Mouse (Mus musculus): Measurements from ENCODE around the gene Ncoa1. TPM values are rescaled to one million over a fixed set of nuclear protein-coding genes. Genes with fewer than 3 reads are reported as not detected.

Ncoa1 gene
- polyA plus RNA-seq, 1 experiment from 2014 or later: 9.5 TPM

DNA sequence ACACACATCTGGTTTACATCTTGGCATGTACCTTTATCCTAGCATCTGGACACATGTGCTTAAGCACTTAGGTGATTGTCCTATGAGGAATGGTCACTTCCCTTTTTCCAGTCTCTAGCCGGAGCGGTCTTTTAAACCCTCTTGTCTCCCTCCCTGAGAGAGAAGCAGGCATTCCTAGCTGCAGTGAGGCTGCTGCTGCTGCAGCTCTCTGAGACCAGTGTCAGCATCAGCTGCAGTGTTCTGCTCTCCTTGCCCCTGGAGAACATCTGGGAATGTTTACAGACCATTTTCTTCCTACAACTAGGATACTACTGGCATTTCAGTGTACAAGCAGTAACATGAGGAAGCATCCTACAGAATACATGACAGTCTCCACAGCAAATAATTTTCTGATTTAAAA lies 133.8 kb downstream of the Ncoa1 start:
- Histone ChIP-seq H3K9ac (ENCODE audit: low read length) (no peak overlapping the region), H3K9me3 (ENCODE audit: control insufficient read depth, low read length) (no peaks in the 10 kb centered on the region), H3K36me3 (ENCODE audit: control insufficient read depth, insufficient read depth, low read length) (no peaks in the 10 kb centered on the region), H3K27me3 (replicated peaks; ENCODE audit: control insufficient read depth, insufficient read depth, low read length) (no peaks in the 10 kb centered on the region), H3K4me3 (ENCODE audit: low read depth, low read length) (no peak overlapping the region), H3K4me1 (replicated peaks; ENCODE audit: control insufficient read depth, insufficient read depth, low read length) (peaks cover 10% of the 10 kb centered on the region; the same call in 1 of the 2 replicates), H3K27ac (ENCODE audit: low read depth) (no peak overlapping the region), H3K4me2 (ENCODE audit: low read length) (no peak overlapping the region)
- ATAC-seq (replicated peaks; ENCODE audit: low FRiP score, low TSS enrichment, low read depth): no peak
- WGBS: 33% methylated on average over 2 of the region's 2 CpGs
- no peak for DNase-seq (ENCODE audit: low spot score)

DNA sequence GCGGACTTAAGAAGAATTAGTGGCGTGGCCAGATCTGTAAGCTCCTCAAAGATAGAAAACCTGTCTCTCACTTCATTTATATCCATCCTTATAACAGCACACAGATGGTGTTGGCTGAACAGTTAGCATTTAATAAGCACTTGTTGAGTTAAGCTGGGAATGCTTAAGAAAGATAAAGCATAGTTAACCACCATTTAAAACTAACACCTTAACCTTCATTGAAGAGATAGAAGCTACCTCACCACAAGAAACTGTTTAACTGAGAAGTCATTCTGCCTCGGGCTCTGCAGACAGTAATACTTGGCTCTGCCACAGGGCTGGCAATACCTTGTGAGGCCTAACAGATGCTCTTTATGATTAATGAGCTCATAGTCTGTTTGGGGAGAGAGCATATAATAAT lies 134.9 kb downstream of the Ncoa1 start:
- WGBS: 62% methylated on average over 3 of the region's 3 CpGs
- H3K27me3 ChIP-seq (replicated peaks; ENCODE audit: control insufficient read depth, insufficient read depth, low read length): no peaks in the 10 kb centered on the region
- H3K9ac ChIP-seq (ENCODE audit: low read length): no peak overlapping the region
- DNase-seq (ENCODE audit: low spot score) (no peak), ATAC-seq (replicated peaks; ENCODE audit: low FRiP score, low TSS enrichment, low read depth) (no peak)
- no peak overlapping the region for H3K27ac ChIP-seq (ENCODE audit: low read depth)
- peaks cover 10% of the 10 kb centered on the region; the same call in 1 of the 2 replicates for H3K4me1 ChIP-seq (replicated peaks; ENCODE audit: control insufficient read depth, insufficient read depth, low read length)
- H3K4me2 ChIP-seq (ENCODE audit: low read length): no peak overlapping the region
- no peaks in the 10 kb centered on the region for H3K9me3 ChIP-seq (ENCODE audit: control insufficient read depth, low read length)
- no peaks in the 10 kb centered on the region for H3K36me3 ChIP-seq (ENCODE audit: control insufficient read depth, insufficient read depth, low read length)
- H3K4me3 ChIP-seq (ENCODE audit: low read depth, low read length): no peak overlapping the region

DNA sequence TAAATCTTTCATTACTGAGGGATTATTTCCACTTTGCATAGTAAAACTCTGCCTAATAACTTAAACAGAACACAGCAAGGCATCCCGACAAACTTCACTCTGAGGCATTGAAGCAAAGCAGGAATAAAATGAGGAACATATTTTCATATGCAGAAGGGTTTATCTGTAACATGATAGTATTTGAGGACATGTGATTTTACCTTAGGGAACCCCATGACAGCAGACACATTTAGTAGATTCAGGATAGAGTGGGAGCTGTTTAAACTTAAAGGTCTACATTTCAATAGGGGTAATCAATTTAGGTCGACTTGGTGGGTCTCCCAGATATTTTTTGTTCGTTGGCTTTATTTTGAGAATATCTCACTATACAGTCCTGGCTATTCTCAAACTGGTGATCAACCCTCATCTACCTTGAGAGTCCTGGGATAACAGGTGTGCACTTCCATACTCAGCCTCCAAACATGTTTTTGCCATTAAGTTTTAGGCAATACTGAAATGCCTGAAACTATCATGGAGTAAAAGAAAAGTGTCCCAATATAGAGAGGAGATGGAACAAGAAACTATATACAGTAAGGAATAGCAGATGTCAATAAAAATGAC lies 136.6 kb downstream of the Ncoa1 start:
- WGBS: 49% methylated on average over 3 of the region's 3 CpGs
- Histone ChIP-seq H3K27ac (ENCODE audit: low read depth) (no peak overlapping the region), H3K36me3 (ENCODE audit: control insufficient read depth, insufficient read depth, low read length) (no peaks in the 10 kb centered on the region), H3K9me3 (ENCODE audit: control insufficient read depth, low read length) (no peaks in the 10 kb centered on the region), H3K4me3 (ENCODE audit: low read depth, low read length) (no peak overlapping the region), H3K4me2 (ENCODE audit: low read length) (no peak overlapping the region), H3K27me3 (replicated peaks; ENCODE audit: control insufficient read depth, insufficient read depth, low read length) (no peaks in the 10 kb centered on the region), H3K9ac (ENCODE audit: low read length) (no peak overlapping the region), H3K4me1 (replicated peaks; ENCODE audit: control insufficient read depth, insufficient read depth, low read length) (peaks cover 10% of the 10 kb centered on the region; the same call in 1 of the 2 replicates)
- no peak for ATAC-seq (replicated peaks; ENCODE audit: low FRiP score, low TSS enrichment, low read depth)
- DNase-seq (ENCODE audit: low spot score): no peak

DNA sequence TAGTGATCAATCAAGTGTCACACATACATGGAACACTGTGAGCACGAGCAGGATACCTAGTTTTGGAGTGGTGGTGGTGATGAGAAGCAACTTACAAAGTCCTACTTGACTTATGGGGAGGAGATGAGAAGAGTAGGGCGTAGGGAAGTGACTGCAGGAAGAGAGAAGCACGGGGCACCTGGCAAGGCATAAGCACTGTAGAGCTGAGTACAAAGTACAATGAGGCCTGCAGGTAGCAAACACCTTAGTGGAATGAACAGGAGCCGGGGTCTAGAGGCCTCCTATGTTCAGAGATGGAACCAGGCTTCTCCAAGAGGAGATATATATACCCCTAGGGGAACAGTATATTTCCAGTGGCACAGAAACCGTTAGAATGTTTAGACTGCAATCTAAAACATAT lies 153.4 kb downstream of the Ncoa1 start:
- no peak for ATAC-seq (replicated peaks; ENCODE audit: low FRiP score, low TSS enrichment, low read depth)
- no peaks in the 10 kb centered on the region for H3K27me3 ChIP-seq (replicated peaks; ENCODE audit: control insufficient read depth, insufficient read depth, low read length)

DNA sequence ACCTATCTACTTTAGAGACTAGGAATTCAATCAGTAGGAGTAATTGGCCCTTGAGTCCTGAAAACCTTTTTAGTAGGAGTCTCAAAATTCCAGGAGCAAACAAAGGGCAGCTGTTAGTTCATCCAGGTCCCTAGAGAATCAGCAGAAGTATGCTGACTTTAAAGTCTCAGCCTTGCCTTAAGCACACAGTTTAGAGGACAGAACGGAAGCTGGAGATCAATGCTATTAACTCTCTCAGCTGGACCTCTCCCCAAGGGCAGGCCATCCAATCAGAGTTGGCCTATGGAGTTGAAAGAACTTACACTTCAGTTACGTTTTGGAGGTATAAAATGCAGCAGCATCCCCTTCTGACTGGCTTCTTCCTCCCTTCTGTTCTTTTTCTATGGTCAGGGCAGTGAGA lies 154.8 kb downstream of the Ncoa1 start:
- no peaks in the 10 kb centered on the region for H3K27me3 ChIP-seq (replicated peaks; ENCODE audit: control insufficient read depth, insufficient read depth, low read length)
- DNase-seq (ENCODE audit: low spot score) (no peak), ATAC-seq (replicated peaks; ENCODE audit: low FRiP score, low TSS enrichment, low read depth) (no peak)
- no peaks in the 10 kb centered on the region for H3K9me3 ChIP-seq (ENCODE audit: control insufficient read depth, low read length)
- 41% methylated on average over 2 of the region's 2 CpGs for WGBS
- no peak overlapping the region for H3K4me3 ChIP-seq (ENCODE audit: low read depth, low read length)
- H3K4me1 ChIP-seq (replicated peaks; ENCODE audit: control insufficient read depth, insufficient read depth, low read length): no peaks in the 10 kb centered on the region
- no peak overlapping the region for H3K27ac ChIP-seq (ENCODE audit: low read depth)
- no peak overlapping the region for H3K4me2 ChIP-seq (ENCODE audit: low read length)
- H3K36me3 ChIP-seq (ENCODE audit: control insufficient read depth, insufficient read depth, low read length): peaks cover 5% of the 10 kb centered on the region; the same call in 1 of the 2 replicates
- no peak overlapping the region for H3K9ac ChIP-seq (ENCODE audit: low read length)

More for the DNA sequence above, 153.4 kb downstream of the Ncoa1 start:
- no peak overlapping the region for H3K4me2 ChIP-seq (ENCODE audit: low read length)
- no peaks in the 10 kb centered on the region for H3K9me3 ChIP-seq (ENCODE audit: control insufficient read depth, low read length)
- no peak overlapping the region for H3K4me3 ChIP-seq (ENCODE audit: low read depth, low read length)
- H3K9ac ChIP-seq (ENCODE audit: low read length): no peak overlapping the region
- 77% methylated on average over 5 of the region's 5 CpGs for WGBS
- peaks cover 5% of the 10 kb centered on the region; the same call in 1 of the 2 replicates for H3K36me3 ChIP-seq (ENCODE audit: control insufficient read depth, insufficient read depth, low read length)
- H3K4me1 ChIP-seq (replicated peaks; ENCODE audit: control insufficient read depth, insufficient read depth, low read length): no peaks in the 10 kb centered on the region
- H3K27ac ChIP-seq (ENCODE audit: low read depth): no peak overlapping the region
- no peak for DNase-seq (ENCODE audit: low spot score)

DNA sequence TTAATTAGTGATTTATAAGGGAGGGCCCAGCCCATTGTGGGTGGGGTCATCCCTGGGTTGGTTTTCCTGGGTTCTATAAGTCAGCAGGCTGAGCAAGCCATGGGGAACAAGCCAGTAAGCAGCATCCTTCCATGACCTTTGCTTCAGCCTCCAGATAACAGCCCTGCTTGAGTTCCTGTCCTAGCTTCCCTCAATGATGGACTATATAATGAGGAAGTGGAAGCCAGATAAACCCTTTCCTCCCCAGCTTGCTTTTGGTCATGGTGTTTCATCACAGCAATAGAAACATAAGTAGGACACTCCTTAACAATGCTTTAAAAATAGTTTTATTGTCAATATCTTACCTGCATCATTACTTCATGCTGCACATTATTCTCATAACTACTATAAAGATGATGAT lies 163.2 kb downstream of the Ncoa1 start:
- Histone ChIP-seq H3K27me3 (replicated peaks; ENCODE audit: control insufficient read depth, insufficient read depth, low read length) (no peaks in the 10 kb centered on the region), H3K4me3 (ENCODE audit: low read depth, low read length) (no peak overlapping the region), H3K27ac (ENCODE audit: low read depth) (no peak overlapping the region), H3K36me3 (ENCODE audit: control insufficient read depth, insufficient read depth, low read length) (no peaks in the 10 kb centered on the region; the same call in 1 of the 2 replicates), H3K9me3 (ENCODE audit: control insufficient read depth, low read length) (no peaks in the 10 kb centered on the region), H3K4me2 (ENCODE audit: low read length) (no peak overlapping the region), H3K4me1 (replicated peaks; ENCODE audit: control insufficient read depth, insufficient read depth, low read length) (no peaks in the 10 kb centered on the region), H3K9ac (ENCODE audit: low read length) (no peak overlapping the region)
- DNase-seq (ENCODE audit: low spot score) (no peak), ATAC-seq (replicated peaks; ENCODE audit: low FRiP score, low TSS enrichment, low read depth) (no peak)

DNA sequence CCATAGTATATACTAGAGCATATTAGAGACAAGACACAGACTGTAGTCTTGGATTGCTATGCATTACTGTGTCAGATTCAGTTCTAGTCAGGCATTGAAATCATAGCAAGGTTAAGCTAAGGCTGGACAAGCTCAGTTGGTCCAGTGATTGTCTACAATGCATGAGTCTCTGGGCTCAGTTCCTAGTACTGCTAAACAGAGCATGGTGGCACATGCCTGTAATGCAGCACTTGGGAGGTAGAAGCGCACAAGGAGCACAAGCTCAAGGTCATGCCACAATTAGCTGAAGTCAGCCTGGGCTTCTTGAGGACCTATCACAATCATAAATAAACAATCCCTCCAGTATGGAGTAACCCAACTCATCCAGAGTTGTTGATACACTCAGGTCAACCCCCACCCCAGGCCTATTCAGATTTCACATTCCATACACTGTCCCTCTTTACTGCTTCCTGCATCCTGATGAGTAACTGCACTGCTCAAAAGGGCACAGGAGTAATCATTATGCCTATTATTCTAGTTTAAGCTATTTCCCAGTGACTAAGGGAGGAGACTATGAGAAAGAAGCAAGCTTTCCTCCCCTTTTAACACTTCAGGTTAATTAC lies 170.2 kb downstream of the Ncoa1 start:
- Histone ChIP-seq H3K27ac (ENCODE audit: low read depth) (no peak overlapping the region), H3K27me3 (replicated peaks; ENCODE audit: control insufficient read depth, insufficient read depth, low read length) (no peaks in the 10 kb centered on the region), H3K4me3 (ENCODE audit: low read depth, low read length) (no peak overlapping the region), H3K9me3 (ENCODE audit: control insufficient read depth, low read length) (no peaks in the 10 kb centered on the region), H3K4me2 (ENCODE audit: low read length) (no peak overlapping the region), H3K4me1 (replicated peaks; ENCODE audit: control insufficient read depth, insufficient read depth, low read length) (no peaks in the 10 kb centered on the region), H3K9ac (ENCODE audit: low read length) (no peak overlapping the region), H3K36me3 (ENCODE audit: control insufficient read depth, insufficient read depth, low read length) (peaks cover 5% of the 10 kb centered on the region)
- DNase-seq (ENCODE audit: low spot score): no peak
- ATAC-seq (replicated peaks; ENCODE audit: low FRiP score, low TSS enrichment, low read depth): no peak
- WGBS: 49% methylated on average over 1 of the region's 1 CpGs

DNA sequence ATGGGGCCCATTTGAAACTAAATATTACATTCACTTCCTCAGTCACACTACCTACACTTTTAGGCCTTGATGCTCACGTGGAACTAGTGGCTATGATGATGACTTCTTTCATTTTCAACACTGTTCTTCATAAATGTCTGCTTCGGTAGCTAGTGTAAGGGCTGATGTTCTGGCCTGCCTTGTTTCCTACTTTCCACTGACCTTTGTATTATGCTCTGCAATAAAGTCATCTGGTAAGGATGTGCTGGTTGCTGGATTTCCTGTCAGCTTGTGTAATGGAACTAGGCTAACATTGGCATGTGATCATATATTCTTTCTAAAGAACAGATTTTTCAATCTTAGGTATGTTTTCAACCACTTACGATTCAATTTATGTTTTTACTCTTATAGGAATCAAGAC lies 177.7 kb downstream of the Ncoa1 start:
- 85% methylated on average over 3 of the region's 3 CpGs for WGBS
- Histone ChIP-seq H3K4me1 (replicated peaks; ENCODE audit: control insufficient read depth, insufficient read depth, low read length) (no peaks in the 10 kb centered on the region), H3K27ac (ENCODE audit: low read depth) (no peak overlapping the region), H3K9me3 (ENCODE audit: control insufficient read depth, low read length) (no peaks in the 10 kb centered on the region), H3K36me3 (ENCODE audit: control insufficient read depth, insufficient read depth, low read length) (peaks cover 14% of the 10 kb centered on the region), H3K9ac (ENCODE audit: low read length) (no peak overlapping the region), H3K27me3 (replicated peaks; ENCODE audit: control insufficient read depth, insufficient read depth, low read length) (no peaks in the 10 kb centered on the region), H3K4me2 (ENCODE audit: low read length) (no peak overlapping the region), H3K4me3 (ENCODE audit: low read depth, low read length) (no peak overlapping the region)
- DNase-seq (ENCODE audit: low spot score): no peak
- no peak for ATAC-seq (replicated peaks; ENCODE audit: low FRiP score, low TSS enrichment, low read depth)

DNA sequence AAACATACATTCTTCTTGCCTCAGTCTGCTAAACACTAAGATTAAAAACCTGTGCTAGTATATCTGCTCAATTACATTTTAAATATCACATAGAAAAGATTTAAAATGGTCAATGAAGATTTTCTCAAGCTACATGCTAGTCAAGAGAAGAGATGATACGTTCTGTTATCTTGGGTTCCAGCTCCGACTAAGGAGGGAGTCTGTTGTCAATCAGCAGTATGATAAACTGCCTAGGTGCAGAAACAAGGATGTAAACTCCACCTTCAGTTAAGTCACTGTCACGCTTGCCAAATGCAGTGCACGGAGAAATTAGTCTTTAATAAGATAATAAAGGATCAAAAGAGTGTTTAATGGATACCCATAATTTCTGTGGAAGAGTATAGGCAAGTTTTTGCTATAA lies 178.4 kb downstream of the Ncoa1 start:
- DNase-seq (ENCODE audit: low spot score): no peak
- Histone ChIP-seq H3K4me1 (replicated peaks; ENCODE audit: control insufficient read depth, insufficient read depth, low read length) (no peaks in the 10 kb centered on the region), H3K4me2 (ENCODE audit: low read length) (no peak overlapping the region), H3K27ac (ENCODE audit: low read depth) (no peak overlapping the region), H3K27me3 (replicated peaks; ENCODE audit: control insufficient read depth, insufficient read depth, low read length) (no peaks in the 10 kb centered on the region), H3K36me3 (ENCODE audit: control insufficient read depth, insufficient read depth, low read length) (peaks cover 14% of the 10 kb centered on the region), H3K4me3 (ENCODE audit: low read depth, low read length) (no peak overlapping the region), H3K9ac (ENCODE audit: low read length) (no peak overlapping the region), H3K9me3 (ENCODE audit: control insufficient read depth, low read length) (no peaks in the 10 kb centered on the region)
- no peak for ATAC-seq (replicated peaks; ENCODE audit: low FRiP score, low TSS enrichment, low read depth)
- WGBS: 89% methylated on average over 4 of the region's 4 CpGs

Measured in intestine, embryonic 14.5 days (tissue).